8 mouse cellular contexts compared by ENCODE assay signal in the genomic region with DNA sequence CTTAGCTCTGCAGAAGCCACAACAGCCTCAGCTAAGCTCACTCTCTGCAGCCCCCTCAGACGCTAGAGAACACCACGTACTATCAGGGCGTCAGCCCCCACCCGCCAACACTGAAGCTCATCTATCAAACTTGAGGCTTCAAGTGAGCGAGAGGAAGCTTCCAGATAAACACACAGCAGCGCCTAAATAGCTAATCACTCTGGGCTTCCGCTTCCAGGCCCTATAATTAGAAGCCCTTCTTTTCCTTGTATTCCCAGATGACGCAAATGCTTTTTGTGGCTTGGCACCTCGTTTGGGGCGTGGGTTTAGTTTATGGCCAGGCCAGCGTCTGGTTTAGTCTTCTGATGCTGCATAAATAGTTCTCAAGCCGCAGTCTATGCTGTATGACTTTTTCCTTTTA.
A peak's percentile ranks its signal among the peaks of the same experiment; 100 is the strongest.
DNase-seq lines count a peak whose midpoint lies in the region; ATAC-seq and TF ChIP-seq lines count a peak whose summit lies in the region.

No protein-coding gene starts in this region.

- peak; percentile 96 for ATAC-seq in lung, postnatal 0 days

- DNase-seq in cerebellum, postnatal 36 days: peak; percentile 3 to 11
- no peak for DNase-seq in cerebellum, adult 11-12 months
- DNase-seq in forelimb bud, embryonic 11.5 days (ENCODE audit: low read depth, low spot score): peak; percentile 41
- DNase-seq in heart, postnatal 25 days (ENCODE audit: low spot score): peak; percentile 78
- DNase-seq in layer of hippocampus, postnatal 14 days (ENCODE audit: low spot score in 2 of 2): peak; percentile 21 to 48
- DNase-seq in lung, postnatal 0 days (ENCODE audit: low spot score): peak; percentile 95
- no peak for DNase-seq in c-Kit-positive CD71-positive TER-119-positive erythroid progenitor cells, embryonic 14.5 days (ENCODE audit: low spot score)
- DNase-seq in testis, postnatal 14 days (ENCODE audit: low spot score): no peak

- intact Hi-C loops in heart, postnatal 25 days (cut with DNase I): no loop called here

- no peak overlapping the region for H3K9ac ChIP-seq in lung, postnatal 0 days (replicated peaks; ENCODE audit: low read depth)

- no peaks in the 10 kb centered on the region for H3K36me3 ChIP-seq in lung, postnatal 0 days (ENCODE audit: insufficient read depth, low read length)

- H3K27me3 ChIP-seq in lung, postnatal 0 days (replicated peaks; ENCODE audit: insufficient read depth, low read length): no peaks in the 10 kb centered on the region

- no peak overlapping the region for H3K4me2 ChIP-seq in lung, postnatal 0 days (replicated peaks; ENCODE audit: low read depth, low read length)

- TF ChIP-seq CTCF in lung, postnatal 0 days (IDR thresholded peaks at IDR 0.05): no peak

- H3K4me1 ChIP-seq in lung, postnatal 0 days (ENCODE audit: insufficient read depth, low read depth, low read length): peaks cover 5% of the 10 kb centered on the region; the same call in 1 of the 2 replicates

- no peaks in the 10 kb centered on the region for H3K9me3 ChIP-seq in lung, postnatal 0 days (ENCODE audit: low read length)

- peak; percentile 100 for TF ChIP-seq EP300 in lung, postnatal 0 days (IDR thresholded peaks at IDR 0.05)

- H3K27ac ChIP-seq in lung, postnatal 0 days (ENCODE audit: low read length): peak overlapping the region; percentile 59; the same call in 1 of the 2 replicates

- 12% methylated on average over 12 of the region's 12 CpGs for WGBS in lung, postnatal 0 days

- no peak overlapping the region for H3K4me3 ChIP-seq in lung, postnatal 0 days (ENCODE audit: low read depth, low read length)

Comparison
In these comparisons a context has a peak if more than half of its experiments do, and no peak if none do; other contexts are left out.
1. DNase-seq: peak in cerebellum, postnatal 36 days (2 of 2), forelimb bud, embryonic 11.5 days (single experiment), heart, postnatal 25 days (single experiment), layer of hippocampus, postnatal 14 days (2 of 2) and lung, postnatal 0 days (single experiment); none in cerebellum, adult 11-12 months (single experiment), c-Kit-positive CD71-positive TER-119-positive erythroid progenitor cells, embryonic 14.5 days (single experiment) and testis, postnatal 14 days (single experiment).